Mouse (Mus musculus) brain, adult 2 months (tissue): ENCODE measurements around the gene Il17rb.

ENCODE experiments used
- DNase-seq: peaks from one replicate; pipeline ENCODE4 v3.0.0; 2011; ENCODE audit warnings: low read depth, low spot score

The Il17rb gene

GRCm38 (mm10) chr14:30016666-30017065 lies 8.0 kb upstream of the Il17rb start:
- DNase-seq: no peak

- DNase-seq: no peak
Measured at GRCm38 (mm10) chr14:30015008-30015407, 6.3 kb upstream of the Il17rb start.

- no peak for DNase-seq
Measured at GRCm38 (mm10) chr14:30014487-30014886, 5.8 kb upstream of the Il17rb start.

DNA sequence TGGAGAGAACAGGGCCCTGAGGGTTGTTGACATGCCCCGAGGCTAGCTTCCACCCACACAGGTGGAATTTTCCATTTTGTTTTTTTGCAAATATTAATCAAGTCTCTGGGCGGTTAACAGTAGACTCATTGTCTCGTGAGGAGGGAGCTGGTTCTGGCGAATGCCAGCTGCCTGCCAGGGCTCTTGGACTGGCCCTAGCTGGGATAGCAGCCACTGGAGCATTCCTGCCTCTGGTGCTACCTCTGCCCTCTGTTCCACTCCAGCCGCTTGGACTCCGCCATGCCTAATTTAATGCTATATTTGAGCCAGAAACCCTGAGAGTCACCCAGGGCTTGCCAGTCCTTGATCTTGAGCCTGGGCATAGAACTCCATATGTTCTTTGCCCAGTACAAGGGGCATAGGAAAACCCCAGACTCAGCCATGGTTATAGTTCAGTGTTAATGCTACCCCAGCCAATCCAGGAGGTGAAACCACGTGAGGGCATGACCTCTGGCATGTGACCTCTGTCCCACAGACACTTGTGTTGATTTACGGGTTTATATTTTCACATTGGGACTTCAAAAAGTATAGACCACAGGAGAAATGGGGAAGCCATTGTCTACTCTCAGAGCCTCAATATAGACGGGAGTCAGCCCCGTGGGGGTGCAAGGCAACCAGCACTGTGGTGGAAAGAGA lies 3.3 kb upstream of the Il17rb start:
- DNase-seq: peak; percentile 76

DNA sequence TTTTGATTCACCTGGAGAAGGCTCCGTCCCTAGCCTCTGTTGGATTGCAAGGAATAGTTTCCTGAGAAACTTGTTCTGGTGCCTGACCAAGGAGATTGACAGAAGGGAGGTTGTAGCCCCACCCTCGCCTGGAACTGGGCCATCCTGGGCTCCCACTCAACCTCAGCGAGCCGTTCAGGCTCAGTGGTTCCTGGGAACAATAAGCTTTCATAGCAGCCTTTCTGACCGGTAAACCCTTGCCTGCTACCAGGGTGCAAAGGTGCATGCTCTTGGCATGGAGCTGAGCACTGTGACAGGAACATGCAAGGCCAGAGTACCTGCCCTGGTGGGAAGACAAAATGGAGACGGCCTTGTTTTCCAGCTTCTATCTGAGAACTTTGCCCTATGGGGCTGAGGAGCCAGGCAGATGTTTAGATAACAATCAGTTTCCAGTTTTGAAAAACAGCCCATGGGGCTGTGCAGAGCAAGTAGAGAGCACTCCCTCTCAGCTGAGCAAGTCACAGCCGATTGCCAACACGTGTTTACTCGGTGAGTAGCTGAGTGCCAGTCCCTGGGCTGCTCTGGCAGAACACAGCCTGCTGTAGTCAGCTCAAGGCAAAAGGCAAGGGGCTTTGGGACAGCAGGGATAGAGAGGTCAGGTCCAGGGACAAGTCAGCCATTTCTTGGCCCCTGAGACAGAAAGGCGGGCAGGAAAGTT lies 1.3 kb upstream of the Il17rb start:
- peak; percentile 61 for DNase-seq

GRCm38 (mm10) chr14:29999475-29999811 lies 9.3 kb downstream of the Il17rb start:
- no peak for DNase-seq

GRCm38 (mm10) chr14:29998747-29999474 lies 9.8 kb downstream of the Il17rb start:
- peak; percentile 29 for DNase-seq

- DNase-seq: no peak
Measured at GRCm38 (mm10) chr14:29997345-29997744, 11.4 kb downstream of the Il17rb start.

GRCm38 (mm10) chr14:29996000-29996751 lies 12.5 kb downstream of the Il17rb start:
- peak; percentile 69 for DNase-seq

GRCm38 (mm10) chr14:29994976-29995375 lies 13.7 kb downstream of the Il17rb start:
- no peak for DNase-seq

DNA sequence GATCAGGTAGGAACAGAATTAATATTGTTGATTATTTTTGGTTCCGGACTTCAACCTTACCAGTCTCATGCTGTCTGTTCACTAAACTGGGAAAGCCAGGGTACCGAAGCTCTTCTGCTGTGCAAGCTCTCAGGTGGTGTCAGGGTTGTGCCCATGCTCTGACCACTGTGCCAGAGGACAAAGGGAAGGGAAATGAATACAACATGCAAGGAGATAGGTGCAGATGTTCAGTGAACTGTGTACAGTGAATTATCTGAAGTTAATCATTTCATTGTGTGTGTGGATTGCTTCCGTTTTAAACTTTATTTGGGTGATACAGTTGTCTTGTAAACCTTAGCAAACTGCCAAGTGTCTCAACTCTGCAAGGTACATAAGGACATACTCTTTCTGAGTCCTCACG lies 20.4 kb downstream of the Il17rb start:
- DNase-seq: no peak

DNA sequence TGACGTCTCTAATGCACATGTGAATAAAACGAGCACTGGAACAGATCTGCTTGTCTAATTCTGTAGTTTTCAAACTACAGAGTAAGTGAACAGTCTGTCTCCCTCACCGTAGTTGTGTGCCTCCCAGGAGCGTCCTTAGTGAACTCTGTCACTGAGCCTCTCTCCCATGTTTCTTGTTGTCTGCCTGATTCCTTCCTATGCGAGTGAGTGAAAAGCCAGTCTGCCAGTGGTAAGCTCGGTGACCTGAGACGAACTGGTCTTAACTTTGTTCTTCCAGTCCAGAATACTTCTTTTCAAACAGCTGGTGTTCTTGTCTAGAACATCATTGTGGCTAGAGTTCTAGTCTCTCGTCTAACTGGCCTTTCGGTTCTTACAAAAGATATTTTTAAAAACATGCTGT lies 21.0 kb downstream of the Il17rb start:
- no peak for DNase-seq

DNA sequence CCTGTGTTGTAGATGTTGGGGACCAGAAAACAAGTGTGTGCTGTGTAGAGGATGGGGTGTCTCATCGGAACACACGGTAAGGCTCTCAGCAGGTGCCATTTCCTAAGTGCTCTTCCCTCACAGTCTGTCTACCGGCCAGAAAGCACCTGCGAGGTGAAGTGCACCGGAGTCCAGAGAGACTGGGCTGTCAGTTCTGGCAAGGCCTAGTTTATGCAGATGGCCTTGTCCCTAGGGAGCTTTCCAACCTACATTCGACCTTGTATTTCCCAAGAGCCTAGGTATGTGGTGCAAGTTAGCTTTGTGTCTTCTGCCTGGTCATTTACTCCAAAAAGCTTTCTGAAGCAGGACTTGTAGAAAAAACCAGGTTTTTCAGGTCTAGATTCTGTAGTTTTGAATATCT lies 21.4 kb downstream of the Il17rb start:
- peak; percentile 38 for DNase-seq

GRCm38 (mm10) chr14:29986096-29986495 lies 22.6 kb downstream of the Il17rb start:
- DNase-seq: no peak

DNA sequence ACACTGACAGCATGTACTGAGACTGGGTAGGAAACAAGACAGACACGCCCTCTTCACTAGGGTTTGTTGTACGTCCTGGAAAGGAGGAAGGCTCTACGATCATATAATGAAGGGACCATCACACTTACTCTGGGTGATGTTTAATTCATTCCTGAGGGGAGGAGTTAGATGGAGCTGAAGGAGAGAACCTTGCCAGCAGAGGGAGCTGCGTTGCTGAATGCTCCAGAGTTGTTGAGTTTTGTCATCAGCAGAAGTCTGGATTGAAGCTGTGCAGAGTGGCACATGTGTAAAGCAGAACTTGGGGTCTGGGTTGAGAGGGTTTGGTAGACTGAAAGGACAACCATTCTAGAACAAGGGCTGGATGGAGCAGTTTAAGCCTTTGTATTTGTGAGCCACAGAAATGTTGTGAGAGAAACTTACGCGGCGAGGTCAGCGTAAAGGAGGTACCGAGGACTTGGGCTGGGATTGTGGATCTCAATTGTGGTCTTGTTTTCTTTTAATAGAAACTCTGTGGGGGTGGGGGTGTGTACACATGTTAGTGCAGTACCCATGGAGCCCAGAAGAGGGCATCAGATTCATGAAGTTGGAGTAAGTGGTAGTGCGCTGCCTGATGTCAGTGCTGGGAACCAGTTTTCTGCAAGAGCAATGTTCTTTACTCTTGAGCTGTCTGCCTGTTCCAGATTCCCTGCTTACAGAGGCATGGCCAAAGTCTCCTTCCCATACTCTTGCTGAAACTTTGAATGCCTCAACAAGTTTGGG lies 28.1 kb downstream of the Il17rb start:
- DNase-seq: peak; percentile 58

- peak; percentile 92 for DNase-seq
Measured at GRCm38 (mm10) chr14:29978254-29979204, 30.2 kb downstream of the Il17rb start, which contains the start of gene Actr8. TSS of gene Actr8 (plus strand) at chr14:29978337.

DNA sequence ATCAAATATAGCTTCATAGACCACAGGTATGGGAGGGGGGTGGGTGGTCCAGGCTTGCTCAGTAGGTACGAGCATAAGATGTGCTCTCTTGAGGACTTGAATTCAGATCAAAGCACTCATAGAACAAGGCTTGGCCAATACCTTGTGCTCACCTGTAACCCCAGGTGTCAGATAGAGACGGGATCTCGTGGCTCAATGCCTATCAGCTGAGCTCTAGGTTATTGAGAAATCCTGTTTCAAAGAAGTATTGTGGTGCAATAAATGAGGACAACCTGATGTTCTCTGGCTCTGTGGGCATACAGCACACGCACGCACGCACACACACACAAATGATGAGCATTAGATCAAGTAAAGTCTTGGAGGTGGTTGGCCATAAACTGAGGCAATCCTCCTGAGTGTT lies 31.8 kb downstream of the Il17rb start:
- DNase-seq: no peak

GRCm38 (mm10) chr14:29971993-29972392 lies 36.7 kb downstream of the Il17rb start:
- peak; percentile 43 for DNase-seq

DNA sequence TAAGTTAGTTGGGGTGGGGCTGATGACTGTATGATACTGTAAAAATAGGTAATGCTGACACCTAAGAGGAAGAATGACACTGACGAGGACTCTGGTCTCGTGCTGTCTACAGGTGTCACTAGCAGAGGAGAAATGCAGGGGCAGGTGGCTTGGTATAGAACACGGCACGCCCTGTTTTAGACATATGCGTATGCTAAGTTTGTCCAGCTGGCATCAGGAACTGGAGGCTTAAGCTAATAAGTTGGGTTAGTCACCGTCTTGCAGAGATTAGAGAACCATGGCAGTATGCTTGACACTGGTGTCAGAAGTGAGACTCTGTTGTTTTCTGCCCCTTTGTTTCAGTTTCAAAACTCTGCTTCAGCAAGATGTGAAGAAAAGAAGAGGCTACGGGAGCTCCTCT lies 37.2 kb downstream of the Il17rb start:
- no peak for DNase-seq
